Mouse (Mus musculus) colon, adult 2 months (tissue): Measurements from ENCODE around the gene Zfp184. TPM values are rescaled to one million over a fixed set of nuclear protein-coding genes. Genes with fewer than 3 reads are reported as not detected.

Source experiments
- polyA plus RNA-seq: library from polyadenylated mRNA; depleted of rRNA; stranded (reverse); fragments of >200 nt; gene quantifications from 2 replicates; pipeline ENCODE4 v1.2.3, GENCODE M21; 2012; rRNA removed

Gene Zfp184
- polyA plus RNA-seq, result 0.06 and 0.16 TPM in 2 replicates

GRCm38 (mm10) chr13:21944926-21945740, at the start of gene Zfp184:
TSS of gene Zfp184 (plus strand) at chr13:21945094.

GRCm38 (mm10) chr13:21980981-21981802, 36.3 kb downstream of the Zfp184 start, which contains the start of gene Pom121l2:
TSS of gene Pom121l2 (plus strand) at chr13:21981194.

GRCm38 (mm10) chr13:22009642-22010041, 64.7 kb downstream of the Zfp184 start, which contains the start of gene Prss16:
TSS of gene Prss16 (minus strand) at chr13:22009742.

Other genes with a start within 250 kb of the Zfp184 start
- gene Olfr1359, start 247.0 kb upstream of the Zfp184 start, polyA plus RNA-seq, result not detected in 2 replicates
- 11.8 and 13.4 TPM in 2 replicates for gene Hist1h2bl, start 229.0 kb upstream of the Zfp184 start, polyA plus RNA-seq
- gene Hist1h2ai, start 228.7 kb upstream of the Zfp184 start, polyA plus RNA-seq, result 41.0 and 55.3 TPM in 2 replicates
- 40.1 and 49.5 TPM in 2 replicates for gene Hist1h3h, start 227.4 kb upstream of the Zfp184 start, polyA plus RNA-seq
- gene Hist1h2bm, start 223.1 kb upstream of the Zfp184 start, polyA plus RNA-seq, result 4.6 and 5.2 TPM in 2 replicates
- gene Hist1h4j, start 210.0 kb upstream of the Zfp184 start, polyA plus RNA-seq, result 5.3 and 7.1 TPM in 2 replicates
- 39.5 and 42.9 TPM in 2 replicates for gene Hist1h4k, start 194.6 kb upstream of the Zfp184 start, polyA plus RNA-seq
- gene Hist1h2ak, start 191.3 kb upstream of the Zfp184 start, polyA plus RNA-seq, result 30.4 and 31.0 TPM in 2 replicates
- 12.9 and 14.9 TPM in 2 replicates for gene Hist1h2bn, start 191.0 kb upstream of the Zfp184 start, polyA plus RNA-seq
- 1.4 and 1.5 TPM in 2 replicates for gene Hist1h1b, start 164.5 kb upstream of the Zfp184 start, polyA plus RNA-seq
- 48.3 and 58.4 TPM in 2 replicates for gene Hist1h3i, start 161.7 kb upstream of the Zfp184 start, polyA plus RNA-seq
- gene Hist1h2an, start 157.9 kb upstream of the Zfp184 start, polyA plus RNA-seq, result 15.5 and 20.4 TPM in 2 replicates
- 0.66 and 3.2 TPM in 2 replicates for gene Hist1h2bp, start 157.6 kb upstream of the Zfp184 start, polyA plus RNA-seq
- gene Hist1h2bq, start 134.9 kb upstream of the Zfp184 start, polyA plus RNA-seq, result 37.1 and 59.1 TPM in 2 replicates
- gene Hist1h2ao, start 134.6 kb upstream of the Zfp184 start, polyA plus RNA-seq, result not detected in 2 replicates
- gene Hist1h4m, start 133.3 kb upstream of the Zfp184 start, polyA plus RNA-seq, result not detected in 2 replicates
- 47.6 and 53.6 TPM in 2 replicates for gene Hist1h4n, start 112.9 kb upstream of the Zfp184 start, polyA plus RNA-seq
- 577 and 675 TPM in 2 replicates for gene Hist1h2ap, start 111.6 kb upstream of the Zfp184 start, polyA plus RNA-seq
- 32.1 and 54.0 TPM in 2 replicates for gene Hist1h2br, start 111.4 kb upstream of the Zfp184 start, polyA plus RNA-seq
- not detected in 2 replicates for gene Pom121l2, start 36.1 kb downstream of the Zfp184 start, polyA plus RNA-seq
- 1.2 and 1.6 TPM in 2 replicates for gene Prss16, start 64.6 kb downstream of the Zfp184 start, polyA plus RNA-seq
- 37.2 and 61.6 TPM in 2 replicates for gene Hist1h2ah, start 90.5 kb downstream of the Zfp184 start, polyA plus RNA-seq
- 27.3 and 32.1 TPM in 2 replicates for gene Hist1h2bk, start 90.8 kb downstream of the Zfp184 start, polyA plus RNA-seq
- gene Hist1h4i, start 96.3 kb downstream of the Zfp184 start, polyA plus RNA-seq, result 12.2 and 15.0 TPM in 2 replicates
- 7.1 and 13.4 TPM in 2 replicates for gene Hist1h2ag, start 97.8 kb downstream of the Zfp184 start, polyA plus RNA-seq
- 14.1 and 15.9 TPM in 2 replicates for gene Hist1h2bj, start 98.1 kb downstream of the Zfp184 start, polyA plus RNA-seq
- not detected in 2 replicates for gene Vmn1r188, start 139.3 kb downstream of the Zfp184 start, polyA plus RNA-seq
- not detected in 2 replicates for gene Vmn1r189, start 160.7 kb downstream of the Zfp184 start, polyA plus RNA-seq
- gene Vmn1r191, start 238.9 kb downstream of the Zfp184 start, polyA plus RNA-seq, result not detected in 2 replicates
- not detected in 2 replicates for gene Vmn1r192, start 246.0 kb downstream of the Zfp184 start, polyA plus RNA-seq